Mouse (Mus musculus): Measurements from ENCODE around the gene Otulinl.

Otulinl gene

GRCm38 (mm10) chr15:27680997-27681396 is 382 bp downstream of the Otulinl start:
- DNase-seq (ENCODE audit: low spot score in 2 of 2) = no peak

DNA sequence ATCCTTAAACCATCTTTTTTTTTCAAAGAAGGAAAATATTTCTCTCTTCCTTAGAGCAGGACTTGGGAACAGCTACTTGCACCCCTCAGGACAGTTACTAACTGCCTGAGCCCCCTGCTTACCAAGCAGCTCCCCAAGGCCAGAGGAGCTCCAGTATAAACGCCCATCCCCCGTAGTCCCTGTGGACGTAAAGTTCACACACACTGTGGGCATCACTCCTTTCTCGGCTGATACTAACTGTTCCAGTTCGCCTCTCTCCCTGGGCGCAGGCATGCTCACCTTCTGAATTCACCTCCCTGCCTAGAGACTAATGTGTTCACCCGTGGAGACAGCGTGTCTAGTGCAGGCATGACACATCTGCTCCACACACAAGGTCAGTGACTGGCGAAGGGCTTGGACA is 2.9 kb downstream of the Otulinl start:
- DNase-seq (ENCODE audit: low spot score in 2 of 2) = no peak

DNA sequence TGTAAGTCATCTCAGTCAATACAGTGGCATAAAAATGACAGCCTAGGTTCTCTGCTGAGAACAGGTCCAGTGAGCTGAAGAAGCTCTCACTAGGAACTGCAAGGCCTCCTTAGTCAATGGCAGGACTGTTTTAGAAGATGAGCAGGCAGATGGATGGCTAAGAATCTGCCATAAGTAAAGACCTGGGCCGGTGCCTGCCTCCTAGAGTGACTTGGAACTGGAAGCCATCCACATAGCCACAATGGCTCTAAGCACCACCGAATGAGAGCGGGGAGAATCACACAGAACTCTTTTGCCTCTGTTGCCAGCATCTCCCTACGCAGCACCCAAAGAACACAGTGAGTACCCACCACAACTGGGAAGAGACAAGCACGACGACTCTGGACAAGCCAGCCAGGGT is 3.6 kb downstream of the Otulinl start:
- DNase-seq (ENCODE audit: low spot score in 2 of 2) = no peak

DNA sequence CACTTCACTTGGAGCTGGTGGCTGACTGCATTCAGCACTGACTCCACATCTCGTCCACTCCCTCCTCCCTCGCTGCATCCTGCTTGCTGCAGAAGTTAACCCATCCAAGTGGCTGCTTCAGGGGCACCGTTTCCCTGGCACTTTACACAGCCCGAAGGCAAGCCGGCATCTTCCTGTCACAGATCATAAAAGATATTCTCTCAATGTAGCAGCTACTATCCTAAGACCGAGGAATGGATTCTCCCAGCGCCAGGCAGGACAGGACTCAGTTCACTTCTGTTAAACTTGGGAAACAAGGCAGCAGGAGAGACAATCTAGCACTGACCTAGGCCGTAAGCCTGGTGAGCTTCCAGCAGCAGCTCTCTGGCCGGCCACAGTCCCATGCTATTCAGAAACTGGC is 5.2 kb downstream of the Otulinl start:
- DNase-seq (ENCODE audit: low spot score in 2 of 2) = no peak

GRCm38 (mm10) chr15:27675122-27675521 is 6.3 kb downstream of the Otulinl start:
- no peak for DNase-seq (ENCODE audit: low spot score in 2 of 2)

DNA sequence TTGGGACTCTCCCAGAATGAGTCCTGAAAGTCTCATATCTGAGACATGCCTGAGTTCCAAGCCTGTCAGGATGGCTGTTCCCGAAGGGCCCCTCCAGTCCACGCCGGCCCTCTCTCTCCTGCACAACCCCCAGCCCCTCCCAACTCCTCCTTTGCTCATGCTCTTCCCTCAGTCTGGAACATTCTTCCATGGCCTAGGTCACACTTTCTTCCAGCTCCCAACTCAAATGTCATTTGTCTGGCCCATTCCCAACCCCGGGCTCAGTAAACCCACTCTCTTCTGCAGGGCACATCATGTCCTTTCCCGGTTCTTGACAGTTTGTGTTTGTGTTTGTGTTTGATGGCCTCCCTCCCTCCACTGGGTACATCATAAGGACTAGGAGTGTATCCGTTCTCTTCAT is 7.3 kb downstream of the Otulinl start:
- DNase-seq (ENCODE audit: low spot score in 2 of 2) = no peak

- DNase-seq (ENCODE audit: low spot score in 2 of 2) = no peak
These were observed 8.2 kb downstream of the Otulinl start for GRCm38 (mm10) chr15:27673151-27673550.

- DNase-seq (ENCODE audit: low spot score in 2 of 2) = no peak
These were observed 9.1 kb downstream of the Otulinl start for GRCm38 (mm10) chr15:27672259-27672658.

GRCm38 (mm10) chr15:27671612-27672245 is 9.7 kb downstream of the Otulinl start:
- DNase-seq (ENCODE audit: low spot score in 2 of 2) = no peak

DNA sequence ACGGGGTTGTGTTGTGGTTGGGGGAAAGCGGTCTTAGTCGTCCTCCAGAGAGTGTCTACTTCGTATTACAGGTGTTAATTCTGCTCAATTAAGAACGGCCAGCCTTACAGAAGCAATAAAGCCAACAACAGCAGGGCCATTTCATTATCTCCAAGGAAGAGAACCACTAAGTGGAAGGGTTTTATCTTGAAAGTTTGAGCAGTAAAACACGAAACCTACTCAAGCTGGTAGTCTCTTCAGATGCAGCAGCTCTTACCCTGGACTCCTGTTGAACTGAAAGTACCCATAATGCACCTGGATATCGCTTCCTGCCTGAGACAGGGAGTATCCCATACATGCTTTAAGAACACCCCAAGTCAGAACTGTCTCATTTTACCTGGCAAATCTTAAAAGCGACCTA is 10.7 kb downstream of the Otulinl start:
- no peak for DNase-seq (ENCODE audit: low spot score in 2 of 2)

- no peak for DNase-seq (ENCODE audit: low spot score in 2 of 2)
These were observed 11.4 kb downstream of the Otulinl start for GRCm38 (mm10) chr15:27669931-27670411.

- DNase-seq (ENCODE audit: low spot score in 2 of 2) = no peak
These were observed 12.1 kb downstream of the Otulinl start for GRCm38 (mm10) chr15:27669276-27669675.

GRCm38 (mm10) chr15:27668557-27668956 is 12.8 kb downstream of the Otulinl start:
- DNase-seq (ENCODE audit: low spot score in 2 of 2) = no peak

DNA sequence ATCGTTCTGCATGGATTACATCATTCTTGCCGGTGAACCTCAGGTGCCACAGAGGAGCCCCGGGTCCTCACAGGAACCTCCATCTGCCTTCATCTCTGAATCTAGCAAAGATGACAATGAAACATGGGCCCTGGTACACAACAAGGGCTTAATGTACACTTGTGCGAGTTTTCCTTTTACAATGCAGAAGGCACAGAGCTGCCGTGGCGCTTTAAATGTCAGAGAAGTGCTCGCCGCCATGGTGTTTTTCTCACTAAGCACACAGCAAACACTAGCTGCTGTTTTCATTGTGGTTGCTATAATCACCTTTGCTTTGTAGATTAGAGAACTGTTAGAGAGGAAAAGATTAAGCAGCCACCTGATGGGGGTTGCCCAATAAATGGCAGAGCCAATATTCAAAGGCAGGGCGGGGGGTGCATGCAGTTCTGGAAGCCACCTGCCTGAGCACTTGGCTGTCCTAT is 13.3 kb downstream of the Otulinl start:
- DNase-seq (ENCODE audit: low spot score in 2 of 2) = no peak

DNA sequence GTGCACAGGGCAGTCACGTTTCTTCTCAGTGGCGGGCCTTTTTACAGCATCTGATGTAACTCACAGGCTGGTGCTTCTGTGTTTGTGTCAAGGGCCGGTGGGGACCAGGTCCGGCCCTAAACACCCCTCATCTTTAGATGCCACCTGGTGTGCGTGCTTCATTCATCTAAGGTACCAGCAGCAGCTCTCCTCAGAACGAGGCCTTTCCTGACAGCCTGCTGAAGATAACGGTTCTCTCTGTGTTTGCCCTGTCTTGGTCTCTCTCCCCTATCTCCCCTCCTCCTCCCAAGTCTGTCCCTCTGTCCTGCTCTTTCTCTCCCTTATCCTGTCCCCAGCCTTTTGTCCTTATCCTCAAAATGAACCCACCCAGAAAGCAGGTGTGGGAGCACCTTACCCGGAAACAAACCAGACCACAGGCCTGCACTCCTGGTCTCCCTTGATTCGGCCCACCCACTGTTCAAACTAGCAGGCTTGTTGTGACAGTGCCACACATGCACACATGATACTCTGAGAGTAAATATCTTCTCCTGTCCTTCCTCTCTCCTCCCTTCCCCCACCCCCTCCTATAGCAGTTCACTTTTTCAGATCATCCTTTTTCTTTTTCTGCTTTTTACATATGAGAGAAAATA is 14.4 kb downstream of the Otulinl start:
- DNase-seq (ENCODE audit: low spot score in 2 of 2) = no peak

GRCm38 (mm10) chr15:27665392-27665911 is 15.9 kb downstream of the Otulinl start:
- no peak for DNase-seq (ENCODE audit: low spot score in 2 of 2)

DNA sequence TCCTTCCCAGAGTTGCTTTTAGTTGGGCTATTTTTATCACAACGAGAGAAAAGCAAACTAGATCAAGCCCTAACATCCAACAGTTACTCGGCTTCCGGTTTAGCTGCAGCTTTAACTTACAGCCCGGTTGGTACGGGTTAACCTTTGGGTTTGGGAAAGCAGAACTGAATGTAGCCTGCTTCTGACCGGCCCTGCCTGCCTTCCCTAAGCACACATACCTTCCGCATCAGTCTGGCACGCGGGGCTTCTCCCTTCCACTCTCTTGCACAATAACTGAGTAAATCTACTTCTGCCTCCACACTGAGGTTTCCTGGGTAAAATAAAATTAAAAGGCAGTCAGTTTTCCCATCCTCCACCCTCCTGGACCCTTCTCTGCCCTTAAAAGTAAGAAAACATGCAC is 17.3 kb downstream of the Otulinl start:
- no peak for DNase-seq (ENCODE audit: low spot score in 2 of 2)

GRCm38 (mm10) chr15:27662699-27663098 is 18.7 kb downstream of the Otulinl start:
- no peak for DNase-seq (ENCODE audit: low spot score in 2 of 2)

- DNase-seq (ENCODE audit: low spot score in 2 of 2) = no peak
These were observed 19.7 kb downstream of the Otulinl start for GRCm38 (mm10) chr15:27661696-27662095.

DNA sequence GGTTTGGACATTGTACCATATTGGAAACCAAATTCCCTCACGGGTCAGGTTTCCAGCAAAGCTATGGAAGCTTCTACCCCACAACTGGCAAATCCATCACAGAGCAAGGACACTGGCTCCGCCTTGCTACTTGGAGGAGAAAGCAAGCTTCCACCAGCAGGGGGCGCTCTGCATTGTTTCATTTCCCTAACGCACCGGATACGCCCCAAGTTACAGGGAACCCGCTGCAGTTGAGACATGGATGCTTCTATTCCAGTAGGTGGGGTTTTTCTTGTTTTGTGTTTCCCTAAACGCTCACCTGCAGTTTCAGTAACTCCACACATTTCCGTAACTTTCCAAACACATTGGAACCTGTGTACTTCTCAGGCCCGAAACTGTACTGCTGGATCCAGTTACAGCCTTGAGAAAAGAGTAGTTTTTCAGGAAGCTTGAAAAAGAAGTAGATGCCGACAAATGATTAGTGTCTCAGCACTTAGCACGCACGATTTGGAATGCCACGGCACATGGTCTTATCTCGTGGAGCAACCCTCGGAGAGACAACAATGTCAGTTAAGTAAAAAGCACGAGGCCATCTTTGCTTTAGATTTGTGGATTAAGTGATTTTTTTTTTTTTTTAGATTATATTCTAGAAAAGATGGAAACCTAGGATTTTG is 21.7 kb downstream of the Otulinl start:
- DNase-seq (ENCODE audit: low spot score in 2 of 2) = peak; percentile 68 to 78

- no peak for DNase-seq (ENCODE audit: low spot score in 2 of 2)
These were observed 22.2 kb downstream of the Otulinl start for GRCm38 (mm10) chr15:27659143-27659542.

- no peak for DNase-seq (ENCODE audit: low spot score in 2 of 2)
These were observed 23.0 kb downstream of the Otulinl start for GRCm38 (mm10) chr15:27658356-27658755.

DNA sequence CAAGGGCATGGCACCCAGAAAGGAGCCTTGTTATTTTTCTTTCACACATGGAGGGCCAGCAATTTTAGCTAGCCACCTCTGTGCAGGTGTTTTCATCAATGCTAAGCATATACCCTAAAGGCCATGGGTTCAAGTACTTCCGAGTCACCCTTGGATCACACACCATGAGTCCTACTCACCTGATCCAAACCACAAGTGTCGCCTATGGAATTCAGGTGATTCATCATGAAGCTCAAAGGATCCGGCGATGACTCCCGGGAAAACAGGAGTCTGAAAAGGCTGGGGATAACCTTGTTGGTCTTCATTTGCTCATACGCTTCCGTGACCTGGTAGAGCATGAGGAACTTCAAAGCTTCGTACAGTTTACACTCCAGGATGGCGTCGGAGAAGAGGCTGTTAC is 23.5 kb downstream of the Otulinl start:
- no peak for DNase-seq (ENCODE audit: low spot score in 2 of 2)
